Mouse (Mus musculus): ENCODE results near the gene Gm28710.

Gm28710 gene

DNA sequence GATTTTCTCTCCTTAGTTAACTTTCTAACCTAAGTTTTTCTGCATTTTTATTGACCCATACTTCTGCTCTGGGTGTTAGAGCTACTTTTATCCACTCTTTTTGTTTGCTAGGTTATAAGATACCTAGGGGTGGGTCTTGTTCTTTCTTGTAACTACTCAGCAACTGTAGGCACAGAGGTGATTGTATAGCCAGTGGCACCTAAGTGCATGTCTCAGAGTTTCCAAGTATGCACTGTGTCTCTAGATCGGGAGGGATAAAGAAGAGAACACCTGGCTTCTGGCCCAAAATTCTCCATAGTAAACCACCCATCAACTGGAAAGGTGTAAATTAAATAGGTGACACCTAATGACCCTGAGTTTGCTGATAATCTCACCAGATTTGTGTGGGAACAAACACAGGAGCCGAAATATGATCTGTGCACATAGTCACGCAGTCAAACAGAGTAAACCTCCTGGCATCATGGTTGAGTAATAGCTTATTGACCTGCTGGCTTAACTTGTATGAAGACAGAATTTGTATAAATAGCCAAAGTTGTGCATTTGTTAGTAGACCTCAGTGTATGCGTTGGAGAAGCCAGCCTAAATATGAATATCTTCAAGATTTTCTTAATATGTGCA lies at the start of gene Gm28710:
TSS of gene Gm28710 (plus strand) at position 568 of the 618 bp plus-strand sequence.
- no peak for DNase-seq

DNA sequence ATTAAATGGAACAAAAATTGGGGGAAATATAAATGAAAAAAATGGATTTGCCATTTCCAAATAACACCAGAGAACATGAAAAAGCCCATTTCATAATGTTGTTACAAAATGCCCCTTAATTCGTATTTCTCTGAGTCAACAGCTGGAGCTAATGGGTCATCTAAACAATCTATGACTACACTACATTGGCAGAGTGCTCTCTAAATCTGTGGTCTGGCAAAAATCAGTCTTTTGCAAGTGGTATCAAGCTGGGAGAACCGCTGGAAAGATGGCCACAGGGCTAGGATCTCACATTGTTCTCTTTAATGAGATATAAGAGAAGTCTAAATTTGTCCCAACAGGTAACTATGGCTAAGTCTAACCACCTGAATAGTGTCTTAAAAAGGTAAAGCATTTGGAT lies 14.4 kb upstream of the Gm28710 start:
- no peak for DNase-seq

DNA sequence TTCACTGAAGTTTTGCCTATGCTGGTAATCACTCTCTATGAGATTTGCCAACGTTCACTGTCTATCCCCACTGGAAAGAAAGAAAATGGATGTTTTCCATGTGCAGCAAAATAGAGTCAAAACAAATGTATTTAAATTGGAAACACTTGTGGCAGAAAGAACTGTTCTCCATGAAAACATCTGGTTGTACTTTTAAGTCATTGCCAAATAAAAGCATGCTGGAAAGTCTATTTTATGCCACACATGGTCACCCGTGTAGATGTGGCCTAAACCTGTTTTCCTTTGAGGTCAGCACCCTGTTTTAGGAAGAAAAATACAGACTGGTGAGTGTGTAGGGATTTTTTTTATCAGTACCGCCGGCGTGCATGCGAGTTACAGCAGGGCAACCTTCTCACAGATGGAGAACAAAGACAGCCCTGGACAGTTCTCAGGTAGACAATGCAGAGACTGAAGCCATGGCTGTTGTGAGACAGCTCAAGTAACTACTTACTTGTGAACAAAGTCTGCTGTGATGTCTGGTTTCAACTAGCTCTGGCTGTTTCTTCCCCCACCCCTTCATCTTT lies 12.9 kb upstream of the Gm28710 start:
- no peak for DNase-seq

DNA sequence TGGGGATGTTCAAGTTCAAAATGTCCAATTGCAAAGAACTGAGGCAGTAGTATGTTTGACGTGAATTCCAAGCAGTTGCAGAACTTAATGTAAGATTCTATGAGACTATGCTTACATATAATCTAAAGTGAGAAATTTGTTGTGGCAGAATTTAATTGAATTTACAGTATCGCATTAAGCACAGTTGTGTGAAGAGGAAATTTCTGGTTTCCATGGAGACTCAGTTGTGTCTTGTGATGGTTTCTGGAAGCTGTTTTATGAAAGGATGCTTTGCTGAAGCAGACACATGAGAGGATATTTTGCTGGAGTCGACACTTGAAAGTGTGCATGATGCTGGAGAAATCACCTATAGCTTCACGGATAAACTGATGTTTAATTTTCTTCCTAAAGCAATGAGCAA lies 6.0 kb upstream of the Gm28710 start:
- no peak for DNase-seq

DNA sequence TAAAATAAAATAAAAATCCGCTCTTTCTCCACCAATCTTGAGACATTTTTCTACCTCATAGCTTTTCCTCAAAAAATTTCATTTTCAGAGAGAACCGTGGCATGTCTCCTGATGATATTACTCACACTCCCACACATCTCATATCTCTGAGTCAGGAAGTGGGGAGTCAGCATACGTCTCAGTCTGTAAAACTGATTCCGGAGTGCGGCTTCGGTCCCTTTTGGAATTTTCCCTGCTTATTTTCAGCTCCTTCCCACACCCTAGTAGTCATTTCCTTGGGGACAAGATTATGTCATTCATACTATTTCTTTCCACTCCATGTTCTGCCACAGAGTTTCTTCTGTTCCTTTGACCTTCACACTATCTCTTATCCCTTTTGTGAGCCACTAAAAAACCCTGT lies 3.4 kb downstream of the Gm28710 start:
- no peak for DNase-seq

DNA sequence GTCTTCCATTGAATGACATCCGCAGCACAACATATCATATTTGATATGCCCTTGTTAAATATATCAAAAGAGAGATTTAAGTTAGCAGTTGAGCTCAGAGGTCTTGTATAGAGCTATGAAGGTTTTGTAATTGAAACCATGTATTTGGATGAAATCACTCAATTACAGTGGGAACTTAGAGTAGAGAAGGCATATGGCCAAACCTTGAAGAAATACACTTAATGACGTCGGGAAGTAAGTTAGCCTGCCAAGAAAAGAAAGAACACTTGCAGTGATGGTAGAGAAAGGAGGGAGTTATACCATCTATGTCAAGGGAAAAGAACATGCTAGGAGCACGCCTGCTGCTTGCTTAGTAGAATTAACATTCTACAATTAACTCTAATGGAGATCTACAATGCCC lies 11.1 kb downstream of the Gm28710 start:
- no peak for DNase-seq

DNA sequence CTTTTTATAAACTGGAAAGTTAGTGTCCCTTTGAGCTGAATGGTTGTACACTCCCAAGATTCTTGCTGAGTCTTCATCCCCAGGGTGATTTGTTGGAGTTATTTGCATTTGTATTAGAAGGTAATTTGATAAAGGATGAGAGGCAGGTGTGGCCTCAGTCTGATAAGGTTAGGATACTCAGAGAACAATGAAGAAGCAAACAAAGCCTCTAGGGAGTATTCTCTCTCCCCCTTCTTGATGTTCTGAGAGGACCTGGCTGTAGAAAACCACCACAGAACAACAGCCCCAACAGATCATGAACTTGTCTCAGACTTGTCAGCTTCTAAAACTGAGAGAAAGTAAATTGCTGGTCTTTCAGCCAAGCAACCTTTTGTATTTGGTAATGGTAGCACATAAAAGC lies 47.4 kb downstream of the Gm28710 start:
- no peak for DNase-seq

DNA sequence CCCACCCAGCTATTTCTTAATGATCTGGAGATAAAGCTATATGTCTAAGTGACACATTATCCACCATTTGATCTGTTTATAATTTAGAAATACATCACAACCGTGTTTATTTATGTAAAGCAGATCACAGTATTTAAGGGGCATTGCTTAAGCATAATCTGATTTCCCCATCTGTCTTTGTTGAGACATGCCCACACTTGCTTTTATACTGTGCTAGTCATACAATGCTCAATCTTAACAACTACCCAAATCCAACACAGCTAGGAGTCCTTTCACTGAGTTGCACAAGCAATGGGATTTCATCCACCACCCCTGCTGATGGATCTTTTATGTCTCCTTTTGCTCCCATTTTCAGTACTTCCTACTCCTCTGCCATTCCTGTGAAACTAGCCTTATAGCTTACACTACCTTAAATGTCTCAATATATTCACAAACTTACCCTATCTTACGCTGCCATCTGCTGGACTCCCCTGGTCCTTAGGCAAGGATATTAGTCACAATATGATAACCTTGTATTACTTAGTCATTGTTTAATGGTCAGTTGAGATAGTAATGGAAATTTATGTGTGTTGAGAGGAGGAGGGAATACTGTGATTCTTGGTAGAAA lies 77.8 kb downstream of the Gm28710 start:
- DNase-seq = peak; percentile 25 to 69

DNA sequence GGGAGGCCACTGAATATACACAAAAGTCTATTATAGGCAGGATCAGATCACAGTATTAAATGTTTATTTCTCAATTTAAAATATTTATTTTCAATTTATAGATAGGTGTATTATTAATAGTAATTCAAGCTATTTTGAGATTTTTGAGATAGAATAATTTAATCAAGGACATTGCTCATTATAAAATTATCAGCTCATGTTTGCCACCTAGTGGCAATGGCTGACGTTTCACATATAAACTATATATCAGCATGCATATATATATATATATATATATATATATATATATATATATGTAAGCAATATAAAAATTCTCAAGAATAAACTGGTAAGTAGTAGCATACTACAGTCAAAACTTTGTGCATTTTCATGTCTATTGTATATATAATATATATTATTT lies 102.6 kb downstream of the Gm28710 start:
- peak in 1 of 2 experiments; percentile 8 for DNase-seq

DNA sequence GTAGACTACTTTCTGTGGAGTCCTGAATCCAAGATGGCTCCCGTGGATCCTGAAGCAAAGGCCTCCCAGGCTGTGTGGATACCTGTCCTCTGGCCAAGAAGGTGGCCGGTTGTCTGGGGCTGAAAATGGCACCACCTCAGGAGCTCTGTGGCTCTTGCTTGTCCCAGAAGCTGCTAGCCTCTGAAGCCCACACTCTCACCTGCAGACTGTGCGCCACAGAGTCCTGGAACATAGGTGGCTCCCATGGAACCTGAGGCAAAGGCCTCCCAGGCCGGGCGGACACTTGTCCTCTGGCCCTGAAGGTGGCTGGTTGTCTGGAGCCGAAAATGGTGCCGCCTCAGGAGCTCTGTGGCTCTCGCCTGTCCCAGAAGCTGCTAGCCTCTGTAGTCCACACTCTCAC lies 128.2 kb downstream of the Gm28710 start:
- no peak for DNase-seq

DNA sequence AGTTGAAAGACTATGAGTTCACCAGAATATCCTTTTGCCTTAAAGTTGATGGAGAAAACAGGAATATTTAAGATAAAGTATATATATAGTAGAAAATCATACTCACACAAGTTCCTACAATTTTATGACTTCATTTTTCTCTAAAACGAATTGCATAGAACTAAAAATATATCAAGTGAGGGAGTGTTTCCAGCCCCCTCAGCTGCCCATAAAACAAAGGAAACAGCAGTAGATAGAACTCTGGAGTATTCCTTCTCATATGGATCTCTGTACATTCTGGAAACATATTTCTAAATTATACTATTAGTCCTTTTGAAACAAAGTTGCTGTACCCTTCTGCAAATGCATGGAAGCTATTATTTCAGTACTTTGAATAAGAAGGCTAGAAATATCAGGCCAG lies 130.9 kb downstream of the Gm28710 start:
- DNase-seq = no peak
